Mouse (Mus musculus) cerebellum, adult 2 months (tissue): Measurements from ENCODE around the gene Lsm2.

Experiments used
- CTCF ChIP-seq: fragments of 200-500 bp; IDR thresholded peaks from 2 replicates; pipeline ENCODE4 v1.5.1; 2011; ENCODE audit warnings: low read depth, mild to moderate bottlenecking, control low read depth, low read length, moderate library complexity, borderline replicate concordance; ENCODE audit not compliant: insufficient read depth
- POLR2A ChIP-seq: fragments of 200-500 bp; IDR thresholded peaks from 2 replicates; pipeline ENCODE4 v1.6.1; 2011; ENCODE audit warnings: low read length, control low read depth, borderline replicate concordance; ENCODE audit not compliant: insufficient read depth

GRCm38 (mm10) chr17:34964640-34965049 lies 17.0 kb upstream of the Lsm2 start:
- TF ChIP-seq CTCF: no peak
- TF ChIP-seq POLR2A: no peak
